Mouse (Mus musculus) granulocyte monocyte progenitor cell, adult 5-6 weeks (primary cell): ENCODE data around the gene Atp2a1. TPM values are rescaled to one million over a fixed set of nuclear protein-coding genes. Genes with fewer than 3 reads are reported as not detected.
"Not testable (repeated sequence)": the region's sequence is repeated elsewhere in the genome, so short reads cannot be mapped to it uniquely, and the experiment has no call there.

Experiments
- ATAC-seq: replicated peaks from 2 replicates; pipeline ENCODE4 v1.8.0; 2016; ENCODE audit warnings: mild to moderate bottlenecking, moderate TSS enrichment, inconsistent platforms; ENCODE audit not compliant: poor library complexity, severe bottlenecking
- total RNA-seq, 2 experiments: library from RNA; stranded (forward) in 1 of 2; stranded (reverse) in 1 of 2; fragments of 200-712, 200-1000 nt in 1 of 2; fragments of >200 nt in 1 of 2; fragmentation: Nextera tagmentation in 1 of 2; gene quantifications; 2 replicates each; pipeline ENCODE4 v1.2.3; 2014 to 2017

The Atp2a1 gene
- total RNA-seq (2014; fragmentation: Nextera tagmentation) (0.62 TPM in 1 of 2 replicates, not detected in the other), total RNA-seq (2017) (not detected in 2 replicates)

DNA sequence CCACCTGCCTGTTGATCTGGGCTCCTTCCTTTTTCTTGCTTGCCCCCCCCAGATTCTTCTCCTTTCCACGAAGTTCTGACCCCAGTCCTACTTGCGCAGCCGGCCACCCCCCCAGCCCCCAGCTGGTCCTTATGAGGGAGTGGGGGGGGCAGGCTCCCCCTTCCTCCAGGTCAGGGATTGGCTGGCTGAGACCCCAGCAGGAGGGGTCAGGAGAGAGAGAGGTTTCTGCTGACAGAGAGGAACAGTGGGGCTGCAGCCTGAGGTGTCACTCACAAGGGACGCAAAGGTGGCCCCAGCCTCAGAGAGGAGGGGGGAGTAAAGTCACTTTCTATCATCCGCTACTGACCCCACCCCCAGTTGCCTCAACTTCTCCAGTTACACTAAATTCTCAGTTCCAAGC, at the start of gene Atp2a1:
TSS of gene Atp2a1 (minus strand) at position 105 of the 400 bp plus-strand sequence.
- no peak for ATAC-seq

DNA sequence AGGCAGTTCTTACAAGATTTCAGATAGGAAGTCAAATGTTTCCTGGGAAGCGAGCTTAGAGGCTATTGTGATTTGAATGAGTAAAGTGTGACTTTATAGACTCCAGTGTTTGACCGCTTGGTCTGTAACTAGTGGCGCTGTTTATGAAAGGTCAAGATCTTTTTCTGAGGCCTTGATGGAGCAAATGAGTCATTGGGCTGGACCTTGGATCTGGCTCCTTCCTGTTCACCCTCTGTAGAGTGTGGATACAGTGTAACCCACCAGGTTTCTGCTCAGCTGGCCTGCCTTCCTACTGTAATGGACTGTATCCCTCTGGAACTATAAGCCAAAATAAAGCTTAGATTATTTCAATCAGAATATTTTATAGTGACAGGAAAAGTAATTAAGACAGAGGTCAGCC, 48.4 kb upstream of the Atp2a1 start:
- ATAC-seq: no peak

DNA sequence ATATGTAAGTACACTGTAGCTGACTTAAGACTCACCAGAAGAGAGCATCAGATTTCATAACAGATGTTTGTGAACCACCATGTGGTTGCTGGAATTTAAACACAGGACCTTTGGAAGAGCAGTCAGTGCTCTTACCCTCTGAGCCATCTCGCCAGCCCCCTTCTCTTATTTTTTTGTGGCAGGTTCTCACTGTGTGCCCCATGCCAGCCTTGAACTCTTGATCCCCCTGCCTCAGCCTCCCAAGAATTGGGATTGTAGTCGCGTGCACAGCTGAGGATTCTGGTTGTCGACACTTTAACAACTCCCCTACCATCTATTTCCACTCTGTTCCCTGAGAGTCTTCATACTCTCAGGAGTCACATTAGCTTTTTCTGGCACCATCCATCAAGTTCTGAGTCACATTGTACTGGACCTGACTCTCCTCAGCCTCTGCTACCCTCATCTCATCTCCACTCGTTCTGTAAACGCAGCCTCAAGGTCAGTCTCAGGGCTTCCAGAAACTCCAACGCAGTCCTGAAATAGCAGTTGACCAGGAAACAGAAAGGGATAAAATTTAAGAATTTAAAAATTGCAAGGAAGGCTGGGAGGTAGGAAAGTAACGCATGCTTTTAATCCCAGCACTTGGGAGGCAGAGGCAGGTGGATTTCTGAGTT, 44.3 kb upstream of the Atp2a1 start:
- no peak for ATAC-seq

DNA sequence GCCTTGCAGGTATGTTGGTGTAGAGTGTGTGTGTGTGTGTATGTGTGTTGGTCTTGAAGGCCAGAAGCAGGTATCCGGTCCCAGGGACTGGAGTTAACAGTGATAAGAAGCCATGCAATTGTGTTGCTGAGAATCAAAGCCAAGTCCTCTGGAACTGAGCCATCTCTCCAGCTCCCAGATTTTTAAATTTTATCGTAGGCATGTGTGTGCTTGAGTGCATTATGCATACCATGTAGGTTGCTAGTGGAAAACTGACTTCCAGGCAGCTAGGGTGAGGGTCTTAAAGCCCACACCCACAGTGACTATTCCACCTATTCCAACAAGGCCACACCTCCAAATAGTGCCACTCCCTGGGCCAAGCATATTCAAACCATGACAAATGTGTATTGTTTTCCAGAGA, 42.0 kb upstream of the Atp2a1 start:
- no peak for ATAC-seq

DNA sequence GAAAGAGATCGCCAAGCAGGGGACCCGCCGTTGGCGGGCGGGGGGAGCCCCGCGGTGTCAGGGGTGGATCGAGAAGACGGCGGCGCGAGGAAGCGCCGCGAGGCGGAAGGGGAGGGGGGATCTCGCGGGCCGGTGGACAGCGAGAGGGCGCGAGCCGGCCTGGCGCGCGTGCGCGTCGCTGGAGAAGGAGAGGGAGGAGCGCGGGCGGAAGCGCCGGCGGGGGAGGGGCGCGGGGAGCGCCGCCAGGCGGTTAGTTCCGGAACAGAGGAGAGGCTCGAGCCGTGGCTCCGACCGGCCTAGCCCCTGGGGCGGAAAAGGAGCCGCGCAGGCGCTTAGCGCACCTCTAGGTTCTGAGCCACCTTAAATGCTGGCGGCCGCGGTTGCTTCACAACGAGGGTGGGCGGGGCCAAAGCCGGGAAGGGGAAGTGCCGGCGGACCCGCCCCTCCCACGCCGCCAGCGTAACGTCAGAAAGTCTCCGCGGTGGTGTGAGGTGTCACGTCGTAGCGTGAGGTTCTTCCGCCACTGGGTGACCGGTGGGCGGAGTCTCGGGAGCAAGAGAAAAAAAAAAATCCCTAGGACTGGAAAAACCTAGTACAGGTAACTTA, 40.5 kb upstream of the Atp2a1 start, which contains the start of gene Atxn2l:
TSS of gene Atxn2l (minus strand) at position 165 of the 606 bp plus-strand sequence.
- ATAC-seq: peak; percentile 72

DNA sequence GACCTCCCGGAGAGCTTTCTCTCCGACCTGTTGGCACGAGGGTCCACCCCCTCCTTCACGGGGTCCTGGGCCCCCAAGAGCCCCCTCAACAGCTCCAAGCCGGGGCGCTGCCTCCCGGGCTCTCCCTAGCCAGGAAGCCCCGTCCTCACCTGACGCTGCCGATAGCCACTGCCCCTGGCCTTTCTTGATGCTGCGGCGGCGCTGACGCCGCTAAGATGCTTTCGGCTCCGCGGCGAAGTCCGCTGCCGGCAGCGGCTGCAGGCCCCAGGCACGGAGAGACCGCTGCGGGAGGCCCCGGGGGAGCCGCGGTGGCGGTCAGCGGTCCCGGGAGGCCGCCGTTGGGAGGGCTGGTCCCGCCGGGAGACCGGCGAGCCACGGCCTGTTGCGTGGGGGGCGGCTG, 39.8 kb upstream of the Atp2a1 start:
- no peak for ATAC-seq

DNA sequence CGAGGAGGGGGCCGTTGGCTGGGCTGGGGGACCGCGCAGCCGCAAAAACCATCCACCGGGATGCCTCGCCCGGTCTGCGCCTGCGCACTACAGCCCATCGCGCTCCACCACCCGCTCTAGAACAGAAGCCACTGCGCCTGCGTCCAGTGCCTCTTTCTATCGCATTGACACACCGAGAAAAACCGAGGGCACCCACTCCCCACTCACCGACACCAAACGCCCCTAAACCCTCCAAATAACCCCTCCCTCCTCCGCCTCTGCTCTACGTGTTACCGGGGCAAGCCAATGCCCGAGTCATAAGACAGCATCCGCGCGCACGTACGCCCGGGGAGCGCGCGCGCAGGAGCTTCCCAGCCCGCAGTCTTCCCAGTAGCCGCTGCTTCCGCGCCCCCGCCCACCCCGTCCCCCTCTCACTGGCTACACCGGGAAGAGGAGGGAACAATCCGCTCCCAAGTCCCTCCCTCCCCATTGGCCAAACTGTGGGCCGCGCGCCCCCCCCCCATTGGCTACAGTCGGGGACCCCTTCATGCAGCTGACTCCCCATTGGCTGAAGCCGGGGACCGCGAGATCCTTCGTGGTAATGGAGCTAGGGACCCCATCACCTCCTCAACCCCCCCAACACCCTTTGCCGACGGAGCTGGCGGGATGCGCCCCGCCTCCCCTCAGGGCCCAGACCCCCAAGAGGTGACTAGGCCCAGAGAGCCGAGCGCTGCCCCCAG, 39.3 kb upstream of the Atp2a1 start:
- ATAC-seq: peak; percentile 74

DNA sequence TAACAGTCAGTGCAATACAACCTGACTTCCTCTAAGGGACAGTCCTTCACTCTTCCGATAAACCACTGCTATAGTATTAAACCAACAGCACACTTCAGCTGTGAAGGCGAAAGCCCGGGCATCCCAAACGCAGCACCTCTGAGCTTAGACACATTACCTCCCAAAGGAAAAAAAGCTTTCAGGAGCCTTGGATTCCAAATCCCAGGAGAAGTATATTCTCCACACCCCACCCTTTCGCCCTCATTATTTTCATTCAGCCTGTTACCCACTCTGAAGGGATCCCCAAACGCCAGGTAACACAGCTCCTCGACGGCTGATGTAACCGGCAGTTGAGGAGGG, 38.7 kb upstream of the Atp2a1 start:
- ATAC-seq: no peak

DNA sequence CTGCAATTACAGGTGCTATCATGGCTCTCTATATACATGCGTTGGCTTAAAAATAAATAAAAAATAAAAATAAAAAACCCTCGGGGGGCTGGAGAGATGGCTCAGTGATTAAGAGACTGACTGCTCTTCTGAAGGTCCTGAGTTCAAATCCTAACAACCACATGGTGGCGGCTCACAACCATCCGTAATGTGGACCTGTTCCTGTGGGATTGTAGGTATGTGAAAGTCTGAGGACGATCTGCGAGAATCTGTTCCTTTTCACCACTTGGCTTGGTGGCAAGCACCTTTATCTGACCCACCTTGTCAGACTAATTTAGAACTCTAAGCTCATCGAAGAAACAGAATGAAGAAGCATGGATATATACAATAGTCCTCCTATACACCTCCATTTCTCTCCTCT, 36.5 kb upstream of the Atp2a1 start:
- no peak for ATAC-seq

DNA sequence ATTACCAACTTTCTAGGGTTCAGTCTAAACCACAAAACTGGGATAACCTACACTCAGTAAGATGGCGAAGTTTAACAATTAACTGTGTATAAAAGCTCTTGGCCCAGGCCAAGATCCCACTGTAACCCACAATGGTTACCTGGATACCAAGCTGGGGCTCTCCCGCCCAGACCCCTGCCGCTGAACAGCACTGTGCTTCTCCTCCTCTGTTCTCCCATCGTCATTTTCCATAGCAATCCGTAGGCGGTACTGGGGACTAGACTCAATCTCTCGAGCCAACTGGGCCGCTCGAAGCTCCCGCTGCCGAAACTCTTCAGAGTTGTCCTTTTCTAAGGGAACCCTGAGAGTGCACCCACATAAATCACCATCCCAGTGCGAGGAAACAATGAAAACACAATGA, 35.1 kb upstream of the Atp2a1 start:
- no peak for ATAC-seq

DNA sequence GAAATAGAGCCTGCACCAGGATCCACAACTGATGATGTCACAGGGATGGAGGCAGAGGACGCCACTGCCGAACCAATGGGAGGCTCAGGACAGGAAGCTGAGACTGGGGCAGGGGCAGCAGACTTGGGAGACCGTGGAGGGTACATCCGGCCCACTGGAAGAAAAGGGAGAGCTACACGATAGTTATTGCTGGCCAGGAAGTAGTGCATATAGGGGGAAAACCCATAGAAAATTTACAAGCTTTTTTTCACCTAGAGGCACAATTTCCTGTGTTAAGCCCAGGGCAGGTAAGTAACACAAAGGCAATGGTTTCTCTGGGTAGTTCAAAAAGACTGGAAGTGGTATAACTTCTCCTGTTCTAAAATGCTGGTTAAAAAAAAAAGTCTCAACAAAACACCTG, 33.6 kb upstream of the Atp2a1 start:
- no peak for ATAC-seq

DNA sequence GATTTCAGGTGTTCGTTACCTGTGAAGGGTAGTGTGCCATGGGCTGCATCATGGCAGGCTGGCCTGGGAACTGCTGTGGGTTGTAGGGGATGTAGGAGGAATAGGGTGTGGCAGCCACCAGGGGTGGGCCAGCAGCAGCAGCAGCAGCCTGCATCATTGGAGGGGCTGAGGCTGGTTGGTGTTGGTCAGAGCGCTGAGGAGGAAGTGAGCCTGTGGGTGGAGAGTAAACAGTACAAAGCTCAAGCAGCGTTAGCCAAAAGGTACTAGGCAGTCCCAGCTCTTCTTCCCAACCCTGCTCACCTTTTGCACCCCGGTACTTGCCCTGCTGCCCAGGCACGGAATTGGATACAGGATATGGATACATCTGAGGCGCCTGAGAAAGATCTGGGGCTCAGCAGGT, 31.2 kb upstream of the Atp2a1 start:
- peak; percentile 23; the same call in 1 of the 2 replicates for ATAC-seq

DNA sequence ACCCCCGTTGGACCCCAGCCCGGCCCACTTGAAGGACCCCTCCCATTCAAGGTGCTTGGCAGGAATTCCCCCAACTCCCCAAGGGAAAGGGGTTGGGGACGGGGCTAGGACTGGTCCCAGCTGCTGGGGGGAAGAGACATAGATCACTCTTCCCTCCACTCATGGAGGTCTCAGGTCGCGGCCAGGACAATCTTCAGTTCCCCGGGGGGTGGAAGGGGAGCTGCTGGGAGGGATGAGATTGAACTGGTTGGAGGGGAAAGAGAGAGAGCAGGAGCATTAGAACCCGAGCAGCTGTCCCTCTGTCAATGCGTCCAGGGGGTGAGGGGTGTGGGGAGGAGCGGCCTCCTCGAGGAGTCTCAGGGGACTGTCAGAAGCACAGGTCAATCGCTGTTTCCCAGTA, 29.1 kb upstream of the Atp2a1 start:
- no peak for ATAC-seq

DNA sequence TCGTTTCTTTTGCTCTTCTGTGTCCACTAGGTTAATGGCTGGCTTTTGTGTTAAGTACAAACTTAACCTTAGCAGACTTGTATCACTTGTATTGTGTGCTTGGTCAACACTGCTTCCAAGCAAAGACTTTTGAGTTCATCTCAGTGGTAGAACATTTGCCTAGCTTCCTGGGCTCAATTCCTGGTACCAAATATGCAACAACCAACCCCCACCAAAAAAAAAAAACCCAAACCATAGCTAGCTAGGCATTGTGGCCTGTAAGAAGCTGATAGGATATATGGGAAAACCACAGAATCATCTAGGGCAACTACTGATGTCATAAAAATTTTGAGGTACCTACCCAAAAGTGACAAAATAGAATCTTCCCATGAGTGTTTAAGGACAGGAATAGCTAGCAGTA, 28.1 kb upstream of the Atp2a1 start:
- no peak for ATAC-seq

DNA sequence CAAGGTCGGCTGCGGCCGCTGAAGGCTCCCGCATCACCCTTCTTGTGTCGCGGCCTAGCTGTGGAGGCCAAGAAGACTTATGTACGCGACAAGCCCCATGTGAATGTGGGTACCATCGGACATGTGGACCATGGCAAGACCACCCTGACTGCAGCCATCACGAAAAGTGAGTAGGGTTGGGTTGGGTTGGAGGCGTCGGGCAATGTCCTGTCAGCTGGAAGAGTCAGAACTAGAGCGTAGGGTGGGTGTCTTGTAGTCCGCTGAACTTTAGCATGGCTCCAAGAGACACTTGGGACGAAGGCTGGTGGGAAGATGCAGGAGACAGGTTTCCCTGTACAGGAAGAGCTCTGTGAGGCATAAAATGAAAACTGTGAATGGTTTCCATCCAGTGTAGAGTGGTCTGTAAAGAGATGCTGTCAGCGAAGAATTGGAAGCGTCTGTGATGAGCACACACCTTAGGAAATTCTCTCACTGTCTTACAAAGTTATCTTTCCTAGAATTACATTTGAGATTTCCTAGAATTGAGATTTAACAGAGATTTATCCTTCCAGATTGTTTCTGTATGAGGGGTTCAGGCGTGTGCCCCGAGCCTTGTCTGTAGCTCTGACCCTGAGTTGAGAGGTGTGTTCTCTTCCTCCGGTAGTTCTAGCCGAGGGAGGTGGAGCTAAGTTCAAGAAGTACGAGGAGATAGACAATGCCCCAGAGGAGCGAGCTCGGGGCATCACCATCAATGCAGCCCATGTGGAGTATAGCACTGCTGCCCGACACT, 24.9 kb upstream of the Atp2a1 start:
- ATAC-seq: not testable (repeated sequence)

DNA sequence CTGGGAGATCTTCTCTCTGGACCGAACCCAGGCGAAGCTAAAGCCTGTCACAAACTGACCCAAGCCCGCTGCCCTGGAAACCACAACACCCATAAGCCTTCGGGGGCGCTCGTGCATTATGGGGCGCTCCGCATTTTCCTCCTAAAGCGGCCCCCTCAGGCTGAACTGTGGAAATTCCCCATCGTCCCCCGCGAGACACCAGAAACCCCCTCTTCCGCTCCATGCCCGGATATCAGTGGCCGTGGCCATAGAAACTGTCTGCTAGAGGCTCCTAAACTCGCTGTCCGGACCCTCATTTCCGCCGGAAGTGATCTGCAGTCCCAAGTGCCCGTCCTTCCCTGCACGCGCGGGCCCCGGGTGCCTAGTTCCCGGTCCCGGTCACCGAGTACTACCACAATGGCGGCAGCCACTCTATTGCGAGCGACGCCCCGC, 24.2 kb upstream of the Atp2a1 start, which contains the start of gene Tufm:
TSS of gene Tufm (plus strand) at position 310 of the 432 bp plus-strand sequence.
- ATAC-seq: peak; percentile 82

DNA sequence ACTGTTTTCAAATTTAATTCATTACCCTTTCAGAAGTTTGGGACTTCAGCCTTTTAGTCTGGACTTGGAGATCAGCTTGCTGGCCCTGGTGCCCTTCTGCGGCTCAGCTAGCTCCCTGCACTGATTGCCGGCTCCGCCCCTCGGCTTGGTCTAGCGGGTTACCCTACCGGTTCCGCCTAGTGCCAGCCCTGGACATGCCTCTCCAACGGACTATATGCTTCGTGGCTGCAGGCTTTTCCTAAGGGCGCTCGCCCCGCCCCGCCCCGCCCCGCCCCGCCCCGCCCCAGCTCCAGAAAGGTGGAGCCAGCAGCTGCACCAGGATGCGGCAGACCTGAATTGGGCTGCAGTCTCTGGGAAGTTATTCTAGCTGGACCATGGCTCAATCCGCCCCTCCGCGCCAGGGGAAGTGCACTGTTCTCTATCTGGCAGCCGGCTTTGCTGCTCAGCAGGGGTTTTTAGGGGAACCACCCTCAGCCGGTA, 19.5 kb upstream of the Atp2a1 start:
- ATAC-seq: peak; percentile 79

DNA sequence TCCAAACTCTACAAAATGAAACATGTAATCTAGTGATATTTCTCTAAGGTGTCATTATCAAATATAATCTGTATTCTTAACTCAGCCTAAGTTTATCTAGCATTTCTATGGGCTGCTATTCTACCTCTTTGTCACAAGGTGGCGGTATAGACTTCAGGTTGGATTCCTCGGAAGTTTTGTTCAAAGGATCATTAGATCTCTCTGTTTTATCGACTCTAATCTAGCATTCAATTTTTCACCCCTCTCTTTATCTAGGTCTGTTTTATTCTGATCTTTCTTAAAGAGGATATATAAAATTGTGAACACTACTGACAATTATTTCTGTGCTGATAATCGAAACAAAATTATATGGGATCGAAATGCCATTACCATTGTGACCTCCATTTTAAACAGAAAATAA, 18.8 kb upstream of the Atp2a1 start:
- ATAC-seq: peak; percentile 40; the same call in 1 of the 2 replicates

DNA sequence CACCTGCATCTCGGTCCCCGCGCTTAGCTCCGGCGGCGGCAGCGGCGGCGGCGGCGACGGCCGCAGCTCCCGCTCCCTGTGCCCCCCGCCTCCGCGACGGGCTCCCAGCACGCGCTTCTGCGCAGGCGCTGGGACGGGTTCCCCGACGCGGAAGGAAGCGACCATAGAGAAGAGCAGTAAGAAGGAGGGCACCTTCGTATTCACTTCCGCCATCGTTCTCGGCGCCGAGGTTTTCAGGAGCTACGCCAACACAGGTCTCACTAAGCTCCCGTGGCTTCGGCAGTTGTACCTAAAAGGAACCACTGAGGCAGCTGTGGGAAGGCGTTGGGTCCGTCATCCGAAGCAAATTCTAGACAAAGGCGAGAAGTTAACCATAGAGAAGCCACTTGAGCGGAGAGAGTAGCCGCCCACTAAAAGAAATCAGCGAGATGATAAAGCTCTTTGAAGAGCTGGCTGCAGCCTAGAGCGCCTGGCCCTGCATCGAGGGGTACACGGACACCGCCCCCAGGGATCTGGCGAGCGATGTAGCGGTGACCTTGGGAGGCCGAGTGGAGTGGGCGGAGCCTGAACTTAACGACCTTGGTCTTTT, 12.2 kb upstream of the Atp2a1 start, which contains the start of gene Sh2b1:
TSS of gene Sh2b1 (minus strand) at position 432 of the 589 bp plus-strand sequence.
- peak; percentile 58 for ATAC-seq

DNA sequence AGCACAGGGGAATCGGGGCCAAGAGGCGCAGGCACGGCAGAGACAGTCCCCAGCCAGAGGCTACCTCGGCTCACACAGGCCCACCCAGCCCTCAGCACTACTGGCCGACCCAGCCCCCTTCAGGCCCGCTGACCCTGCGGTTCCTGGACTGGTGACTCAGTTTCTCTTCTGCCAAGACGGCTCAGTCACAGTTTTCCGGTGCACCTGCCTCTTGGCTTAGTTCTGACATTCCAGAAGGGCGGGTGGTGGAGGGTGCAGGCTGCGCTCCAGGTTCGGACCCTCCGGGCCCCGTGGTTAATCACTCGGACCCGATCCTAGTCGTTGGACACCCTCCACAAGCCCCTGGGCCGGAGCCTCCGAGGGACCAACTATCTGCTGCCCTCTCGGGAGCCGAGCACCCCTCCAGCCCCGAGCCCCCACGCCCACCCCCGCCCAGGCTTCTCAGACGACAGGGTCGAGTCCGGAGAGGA, 11.6 kb upstream of the Atp2a1 start:
- ATAC-seq: no peak
